Mouse (Mus musculus) heart, embryonic 12.5 days (tissue): ENCODE measurements around the gene Zfp423. TPM values are rescaled to one million over a fixed set of nuclear protein-coding genes. Genes with fewer than 3 reads are reported as not detected.

Experiments
- ATAC-seq: fragments of 200-750 bp; cut with Nextera tagmentation; 2 replicates; pipeline ENCODE4 v1.8.0; 2017; ENCODE audit warnings: moderate TSS enrichment, moderate library complexity; ENCODE audit not compliant: insufficient number of reproducible peaks, low FRiP score
- H3K27ac ChIP-seq: fragments of 300-500 bp; sonication (generic); 2 replicates; pipeline ENCODE4 v1.5.1; 2016; ENCODE audit warnings: mild to moderate bottlenecking, moderate library complexity; ENCODE audit not compliant: poor library complexity, severe bottlenecking
- H3K27me3 ChIP-seq: fragments of 300-500 bp; sonication (generic); replicated peaks from 2 replicates; pipeline ENCODE4 v1.6.1; 2016; ENCODE audit warnings: mild to moderate bottlenecking, moderate library complexity
- H3K36me3 ChIP-seq: fragments of 300-500 bp; sonication (generic); 2 replicates; pipeline ENCODE4 v1.6.1; 2016; ENCODE audit warnings: mild to moderate bottlenecking, moderate library complexity
- H3K4me1 ChIP-seq: fragments of 300-500 bp; sonication (generic); replicated peaks from 2 replicates; pipeline ENCODE4 v1.6.1; 2016; ENCODE audit warnings: mild to moderate bottlenecking
- H3K4me2 ChIP-seq: fragments of 300-500 bp; sonication (generic); 2 replicates; pipeline ENCODE4 v1.6.1; 2016; ENCODE audit warnings: mild to moderate bottlenecking, moderate library complexity
- H3K4me3 ChIP-seq: fragments of 300-500 bp; sonication (generic); 2 replicates; pipeline ENCODE4 v1.5.1; 2016; ENCODE audit warnings: mild to moderate bottlenecking
- H3K9ac ChIP-seq: fragments of 300-500 bp; sonication (generic); 2 replicates; pipeline ENCODE4 v1.6.1; 2016; ENCODE audit warnings: mild to moderate bottlenecking, moderate library complexity
- H3K9me3 ChIP-seq: fragments of 300-500 bp; sonication (generic); replicated peaks from 2 replicates; pipeline ENCODE4 v1.6.1; 2016; ENCODE audit warnings: mild to moderate bottlenecking, moderate library complexity
- WGBS: fragments of 180-500 bp; shearing (Covaris S2); methylation state at CpG from one replicate; pipeline ENCODE4 v1.1.7; 2016; 5-methylcytosine and 5-hydroxymethylcytosine counted together
- polyA plus RNA-seq: library from polyadenylated mRNA; unstranded; fragments of >200 nt; fragmentation: Nextera tagmentation; extraction: Ambion mirVana; gene quantifications from 2 replicates; pipeline ENCODE4 v1.2.1, GENCODE M21; 2016

Zfp423 gene
- polyA plus RNA-seq, 1 experiment from 2014 or later = 6.3 TPM

GRCm38 (mm10) chr8:87835924-87836323, 123.5 kb downstream of the Zfp423 start:
- no peaks in the 10 kb centered on the region for H3K27me3 ChIP-seq
- H3K4me1 ChIP-seq = peaks cover 71% of the 10 kb centered on the region
- no peaks in the 10 kb centered on the region for H3K36me3 ChIP-seq
- 25% methylated on average over 7 of the region's 7 CpGs for WGBS
- H3K27ac ChIP-seq = peak overlapping the region; percentile 76
- H3K9ac ChIP-seq = no peak overlapping the region
- H3K4me3 ChIP-seq = no peak overlapping the region
- H3K4me2 ChIP-seq = peak overlapping the region; percentile 53; the same call in 1 of the 2 replicates
- 0 out of 2 replicates have a peak, but pooled peaks have one; percentile 2 for ATAC-seq
- no peaks in the 10 kb centered on the region for H3K9me3 ChIP-seq

- peak; percentile 24; the same call in 1 of the 2 replicates for ATAC-seq
Measured at GRCm38 (mm10) chr8:87835411-87835821, 124.0 kb downstream of the Zfp423 start.

GRCm38 (mm10) chr8:87834656-87835055, 124.7 kb downstream of the Zfp423 start:
- Histone ChIP-seq H3K4me2 (no peak overlapping the region), H3K36me3 (no peaks in the 10 kb centered on the region), H3K4me3 (no peak overlapping the region), H3K9me3 (no peaks in the 10 kb centered on the region), H3K9ac (no peak overlapping the region), H3K4me1 (peaks cover 80% of the 10 kb centered on the region), H3K27me3 (no peaks in the 10 kb centered on the region), H3K27ac (peak overlapping the region; percentile 72; the same call in 1 of the 2 replicates)
- 42% methylated on average over 5 of the region's 5 CpGs for WGBS
- no peak for ATAC-seq

More at GRCm38 (mm10) chr8:87835411-87835821, 124.0 kb downstream of the Zfp423 start:
- Histone ChIP-seq H3K9me3 (no peaks in the 10 kb centered on the region), H3K4me2 (peak overlapping the region; percentile 53), H3K27ac (peak overlapping the region; percentile 76), H3K27me3 (no peaks in the 10 kb centered on the region), H3K36me3 (no peaks in the 10 kb centered on the region), H3K9ac (no peak overlapping the region), H3K4me1 (peaks cover 76% of the 10 kb centered on the region), H3K4me3 (no peak overlapping the region)
- WGBS = 14% methylated on average over 11 of the region's 11 CpGs

GRCm38 (mm10) chr8:87833841-87834620, 125.4 kb downstream of the Zfp423 start:
- Histone ChIP-seq H3K27me3 (no peaks in the 10 kb centered on the region), H3K9ac (no peak overlapping the region), H3K4me2 (0 out of 2 replicates have a peak overlapping the region, but pooled peaks have one; percentile 16), H3K27ac (peak overlapping the region; percentile 42), H3K9me3 (no peaks in the 10 kb centered on the region), H3K4me1 (peaks cover 80% of the 10 kb centered on the region), H3K4me3 (no peak overlapping the region), H3K36me3 (no peaks in the 10 kb centered on the region)
- WGBS = 36% methylated on average over 12 of the region's 12 CpGs
- no peak for ATAC-seq

- H3K4me1 ChIP-seq = peaks cover 78% of the 10 kb centered on the region
- no peaks in the 10 kb centered on the region for H3K9me3 ChIP-seq
- H3K4me2 ChIP-seq = peak overlapping the region; percentile 17; the same call in 1 of the 2 replicates
- H3K4me3 ChIP-seq = no peak overlapping the region
- H3K36me3 ChIP-seq = no peaks in the 10 kb centered on the region
- ATAC-seq = 0 out of 2 replicates have a peak, but pooled peaks have one; percentile 19
- WGBS = 19% methylated on average over 13 of the region's 13 CpGs
- H3K27me3 ChIP-seq = no peaks in the 10 kb centered on the region
- no peak overlapping the region for H3K9ac ChIP-seq
- peak overlapping the region; percentile 42; the same call in 1 of the 2 replicates for H3K27ac ChIP-seq
Measured at GRCm38 (mm10) chr8:87833339-87833738, 126.1 kb downstream of the Zfp423 start.

- Histone ChIP-seq H3K27me3 (no peaks in the 10 kb centered on the region), H3K9ac (no peak overlapping the region), H3K4me1 (peaks cover 71% of the 10 kb centered on the region), H3K36me3 (no peaks in the 10 kb centered on the region), H3K9me3 (no peaks in the 10 kb centered on the region), H3K4me2 (no peak overlapping the region), H3K4me3 (no peak overlapping the region), H3K27ac (peak overlapping the region; percentile 12; the same call in 1 of the 2 replicates)
- ATAC-seq = no peak
- 50% methylated on average over 23 of the region's 23 CpGs for WGBS
Measured at GRCm38 (mm10) chr8:87832381-87833325, 126.7 kb downstream of the Zfp423 start.

GRCm38 (mm10) chr8:87831567-87831966, 127.8 kb downstream of the Zfp423 start:
- Histone ChIP-seq H3K9ac (peak overlapping the region; percentile 51; the same call in 1 of the 2 replicates), H3K9me3 (no peaks in the 10 kb centered on the region), H3K4me1 (peaks cover 60% of the 10 kb centered on the region), H3K36me3 (no peaks in the 10 kb centered on the region), H3K27me3 (no peaks in the 10 kb centered on the region), H3K4me2 (no peak overlapping the region), H3K27ac (peak overlapping the region; percentile 36; the same call in 1 of the 2 replicates), H3K4me3 (no peak overlapping the region)
- 16% methylated on average over 5 of the region's 5 CpGs for WGBS
- peak; percentile 46 for ATAC-seq

- 22% methylated on average over 9 of the region's 9 CpGs for WGBS
- Histone ChIP-seq H3K4me2 (no peak overlapping the region), H3K27ac (peak overlapping the region; percentile 36; the same call in 1 of the 2 replicates), H3K27me3 (no peaks in the 10 kb centered on the region), H3K9me3 (no peaks in the 10 kb centered on the region), H3K36me3 (no peaks in the 10 kb centered on the region), H3K4me3 (no peak overlapping the region), H3K4me1 (peaks cover 62% of the 10 kb centered on the region), H3K9ac (no peak overlapping the region)
- no peak for ATAC-seq
Measured at GRCm38 (mm10) chr8:87831116-87831515, 128.3 kb downstream of the Zfp423 start.

- Histone ChIP-seq H3K36me3 (no peaks in the 10 kb centered on the region), H3K9ac (no peak overlapping the region), H3K27me3 (no peaks in the 10 kb centered on the region), H3K4me3 (no peak overlapping the region), H3K4me1 (peaks cover 54% of the 10 kb centered on the region), H3K9me3 (no peaks in the 10 kb centered on the region), H3K27ac (no peak overlapping the region), H3K4me2 (no peak overlapping the region)
- ATAC-seq = no peak
- WGBS = 25% methylated on average over 6 of the region's 6 CpGs
Measured at GRCm38 (mm10) chr8:87830200-87830599, 129.2 kb downstream of the Zfp423 start.

- no peaks in the 10 kb centered on the region for H3K27me3 ChIP-seq
- peaks cover 34% of the 10 kb centered on the region for H3K4me1 ChIP-seq
- 78% methylated on average over 9 of the region's 9 CpGs for WGBS
- no peaks in the 10 kb centered on the region for H3K36me3 ChIP-seq
- H3K9me3 ChIP-seq = no peaks in the 10 kb centered on the region
- no peak overlapping the region for H3K27ac ChIP-seq
- no peak overlapping the region for H3K4me2 ChIP-seq
- no peak for ATAC-seq
- H3K4me3 ChIP-seq = no peak overlapping the region
- no peak overlapping the region for H3K9ac ChIP-seq
Measured at GRCm38 (mm10) chr8:87826013-87826660, 133.3 kb downstream of the Zfp423 start.
